Mouse (Mus musculus) cortical plate, adult 2 months (tissue): ENCODE data around the gene Lpxn.

Source experiments
- CTCF ChIP-seq: fragments of 200-500 bp; IDR thresholded peaks from 2 replicates; pipeline ENCODE4 v1.5.1; 2011; ENCODE audit warnings: mild to moderate bottlenecking, control low read depth, low read length; ENCODE audit not compliant: insufficient read depth; ENCODE audit errors: extremely low read depth
- POLR2A ChIP-seq: fragments of 200-500 bp; IDR thresholded peaks from 2 replicates; pipeline ENCODE4 v1.6.1; 2011; ENCODE audit warnings: mild to moderate bottlenecking, low read length, control low read depth; ENCODE audit not compliant: insufficient read depth; ENCODE audit errors: extremely low read depth

DNA sequence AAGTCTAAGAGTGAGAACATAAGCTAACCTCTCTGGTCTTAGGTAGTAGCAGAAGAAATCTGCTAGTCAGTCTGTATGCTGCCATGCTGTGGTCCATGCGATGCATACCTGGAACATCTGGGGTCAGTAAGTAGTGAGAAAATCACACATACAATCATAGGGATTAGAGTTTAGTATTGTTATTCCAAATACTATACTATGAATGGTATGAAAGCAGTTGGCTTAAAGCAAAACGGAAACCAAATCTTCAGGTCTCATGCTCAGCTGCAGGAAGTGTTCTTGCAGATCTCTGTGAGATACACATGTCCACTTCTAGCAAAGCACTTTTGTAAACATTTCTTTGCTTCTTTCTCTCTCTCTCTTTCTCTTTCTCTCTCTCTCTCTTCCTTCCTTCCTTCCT, 10.2 kb downstream of the Lpxn start:
- TF ChIP-seq CTCF (no peak), POLR2A (no peak)
